In the genomic region with DNA sequence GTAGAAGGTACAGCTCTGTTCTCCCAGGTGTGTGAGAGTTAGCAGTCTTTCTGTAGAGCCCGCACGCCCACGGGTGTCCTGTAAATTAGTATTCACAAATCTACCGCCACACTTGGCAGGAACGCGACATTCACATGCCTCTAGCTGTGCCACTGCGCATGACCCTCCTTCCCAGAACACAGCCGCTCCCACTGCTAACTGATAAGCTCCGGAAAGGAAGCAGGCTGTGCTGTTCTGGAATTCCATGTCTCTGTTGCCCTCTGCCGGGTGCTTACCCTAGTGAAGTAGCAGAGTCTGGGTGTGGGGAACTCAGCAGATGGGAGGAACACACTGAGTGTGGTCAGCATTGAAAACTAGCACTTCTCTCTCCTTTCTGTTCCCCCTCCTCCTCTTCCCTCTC, we compare ENCODE assay signal across 9 mouse cellular contexts. TPM values are rescaled to one million over a fixed set of nuclear protein-coding genes. Genes with fewer than 3 reads are reported as not detected.
DNase-seq lines count a peak whose midpoint lies in the region; ATAC-seq and TF ChIP-seq lines count a peak whose summit lies in the region.
"Had no signal": no experiment of that assay in that cellular context is flagged by ENCODE, and none has a peak within 500 bp of the region (broad histone marks: within the 10 kb centered on the region; RNA-seq: fewer than 3 reads in every experiment).

No protein-coding gene starts in this region.

- H3K4me1 ChIP-seq in heart, embryonic 12.5 days (replicated peaks), result peaks cover 16% of the 10 kb centered on the region; the same call in 1 of the 2 replicates
- H3K4me1 ChIP-seq in kidney, embryonic 15.5 days, result peaks cover 17% of the 10 kb centered on the region
- H3K4me1 ChIP-seq in limb, embryonic 14.5 days (ENCODE audit: control insufficient read depth, insufficient read depth, low read length), result no peaks in the 10 kb centered on the region
- H3K4me1 ChIP-seq in midbrain, embryonic 15.5 days, result 0 out of 2 replicates have a peak, but pooled peaks cover 12% of the 10 kb centered on the region
- 0 out of 2 replicates have a peak, but pooled peaks cover 4% of the 10 kb centered on the region for H3K4me1 ChIP-seq in stomach, embryonic 14.5 days (ENCODE audit: control insufficient read depth, insufficient read depth, low read length)

- peak; percentile 76 for DNase-seq in 3T3-L1 (ENCODE audit: low read depth, low spot score)
- DNase-seq in brain, embryonic 14.5 days (ENCODE audit: low read depth), result peak; percentile 91
- DNase-seq in fibroblast of lung, adult 2 months (ENCODE audit: low read depth), result peak; percentile 58
- peak; percentile 73 for DNase-seq in limb, embryonic 14.5 days (ENCODE audit: low spot score)

- no peaks in the 10 kb centered on the region for H3K36me3 ChIP-seq in heart, embryonic 12.5 days
- no peaks in the 10 kb centered on the region for H3K36me3 ChIP-seq in kidney, embryonic 15.5 days
- no peaks in the 10 kb centered on the region for H3K36me3 ChIP-seq in limb, embryonic 14.5 days (ENCODE audit: control insufficient read depth, insufficient read depth, low read length)
- no peaks in the 10 kb centered on the region for H3K36me3 ChIP-seq in midbrain, embryonic 15.5 days (replicated peaks)
- H3K36me3 ChIP-seq in stomach, embryonic 14.5 days (ENCODE audit: control insufficient read depth, insufficient read depth, low read length), result no peaks in the 10 kb centered on the region
- H3K36me3 ChIP-seq: G1E had no signal

- peak overlapping the region; percentile 67 for H3K4me2 ChIP-seq in heart, embryonic 12.5 days
- peak overlapping the region; percentile 47 for H3K4me2 ChIP-seq in kidney, embryonic 15.5 days
- peak overlapping the region; percentile 25; the same call in 1 of the 2 replicates for H3K4me2 ChIP-seq in limb, embryonic 14.5 days (replicated peaks; ENCODE audit: low read depth, low read length, severe bottlenecking)
- H3K4me2 ChIP-seq in midbrain, embryonic 15.5 days, result peak overlapping the region; percentile 44
- H3K4me2 ChIP-seq in stomach, embryonic 14.5 days (replicated peaks; ENCODE audit: low read depth, low read length), result peak overlapping the region; percentile 26

- H3K9me3 ChIP-seq in heart, embryonic 12.5 days (replicated peaks), result no peaks in the 10 kb centered on the region
- no peaks in the 10 kb centered on the region for H3K9me3 ChIP-seq in kidney, embryonic 15.5 days (replicated peaks)
- no peaks in the 10 kb centered on the region for H3K9me3 ChIP-seq in limb, embryonic 14.5 days (ENCODE audit: control insufficient read depth, low read length)
- H3K9me3 ChIP-seq in midbrain, embryonic 15.5 days, result no peaks in the 10 kb centered on the region
- H3K9me3 ChIP-seq in stomach, embryonic 14.5 days (ENCODE audit: control insufficient read depth, low read depth, low read length), result no peaks in the 10 kb centered on the region
- H3K9me3 ChIP-seq: G1E had no signal

- under 1% methylated on average over 10 of the region's 10 CpGs for WGBS in heart, embryonic 12.5 days
- WGBS in kidney, embryonic 15.5 days, result 4% methylated on average over 10 of the region's 10 CpGs
- WGBS in limb, embryonic 14.5 days, result 8% methylated on average over 10 of the region's 10 CpGs
- WGBS in midbrain, embryonic 15.5 days, result 8% methylated on average over 10 of the region's 10 CpGs
- WGBS in stomach, embryonic 14.5 days, result 6% methylated on average over 10 of the region's 10 CpGs

- peak overlapping the region; percentile 48; the same call in 1 of the 2 replicates for H3K9ac ChIP-seq in heart, embryonic 12.5 days
- H3K9ac ChIP-seq in kidney, embryonic 15.5 days, result no peak overlapping the region
- no peak overlapping the region for H3K9ac ChIP-seq in limb, embryonic 14.5 days (ENCODE audit: low read depth, low read length, severe bottlenecking)
- no peak overlapping the region for H3K9ac ChIP-seq in midbrain, embryonic 15.5 days
- no peak overlapping the region for H3K9ac ChIP-seq in stomach, embryonic 14.5 days (replicated peaks; ENCODE audit: low read depth, low read length)

- peak overlapping the region; percentile 23 for H3K4me3 ChIP-seq in heart, embryonic 12.5 days
- peak overlapping the region; percentile 16 for H3K4me3 ChIP-seq in kidney, embryonic 15.5 days (replicated peaks)
- H3K4me3 ChIP-seq in limb, embryonic 14.5 days (replicated peaks; ENCODE audit: low read length), result 0 out of 2 replicates have a peak overlapping the region, but pooled peaks have one; percentile 2
- peak overlapping the region; percentile 12 for H3K4me3 ChIP-seq in midbrain, embryonic 15.5 days
- no peak overlapping the region for H3K4me3 ChIP-seq in stomach, embryonic 14.5 days (ENCODE audit: low read depth, low read length)

- H3K27ac ChIP-seq in heart, embryonic 12.5 days (ENCODE audit: poor library complexity, severe bottlenecking), result no peak overlapping the region
- H3K27ac ChIP-seq in kidney, embryonic 15.5 days, result no peak overlapping the region
- no peak overlapping the region for H3K27ac ChIP-seq in limb, embryonic 14.5 days (replicated peaks; ENCODE audit: low read depth, low read length)
- H3K27ac ChIP-seq in midbrain, embryonic 15.5 days, result no peak overlapping the region
- H3K27ac ChIP-seq in stomach, embryonic 14.5 days (ENCODE audit: low read length), result no peak overlapping the region

- no peaks in the 10 kb centered on the region for H3K27me3 ChIP-seq in heart, embryonic 12.5 days (replicated peaks)
- no peaks in the 10 kb centered on the region for H3K27me3 ChIP-seq in kidney, embryonic 15.5 days
- no peaks in the 10 kb centered on the region for H3K27me3 ChIP-seq in limb, embryonic 14.5 days (ENCODE audit: control insufficient read depth, insufficient read depth, low read length)
- no peaks in the 10 kb centered on the region for H3K27me3 ChIP-seq in midbrain, embryonic 15.5 days (replicated peaks)
- no peaks in the 10 kb centered on the region for H3K27me3 ChIP-seq in stomach, embryonic 14.5 days (ENCODE audit: control insufficient read depth, insufficient read depth, low read length)

- TF ChIP-seq POLR2A in brain, embryonic 14.5 days (IDR thresholded peaks at IDR 0.05; ENCODE audit: borderline replicate concordance, extremely low read depth, insufficient read depth, insufficient read length, poor library complexity, severe bottlenecking), result no peak
- TF ChIP-seq POLR2A in limb, embryonic 14.5 days (IDR thresholded peaks at IDR 0.05; ENCODE audit: borderline replicate concordance, extremely low read depth, insufficient read depth, insufficient read length), result no peak

- ATAC-seq in heart, embryonic 12.5 days (ENCODE audit: insufficient number of reproducible peaks, low FRiP score), result peak; percentile 88
- peak; percentile 91 for ATAC-seq in kidney, embryonic 15.5 days (replicated peaks; ENCODE audit: low FRiP score)
- ATAC-seq in limb, embryonic 14.5 days (ENCODE audit: low FRiP score, low read depth), result peak; percentile 64; the same call in 1 of the 2 replicates
- peak; percentile 91 for ATAC-seq in midbrain, embryonic 15.5 days (replicated peaks)
- peak; percentile 89 for ATAC-seq in stomach, embryonic 14.5 days (ENCODE audit: insufficient number of reproducible peaks, insufficient read depth, low FRiP score, low read depth)

- peak; percentile 55; the same call in 1 of the 2 replicates for TF ChIP-seq CTCF in brain, embryonic 14.5 days (IDR thresholded peaks at IDR 0.05; ENCODE audit: borderline replicate concordance, extremely low read depth, insufficient read depth, insufficient read length)

RNA-seq across cellular contexts. Expression of a gene that starts 2.1 kb away (rescaled TPM):
- 0.20 and 0.31 TPM in 2 replicates for polyA plus RNA-seq in brain, embryonic 14.5 days (2012; rRNA removed)
- polyA plus RNA-seq in heart, embryonic 12.5 days (2016; fragmentation: Nextera tagmentation; extraction: Ambion mirVana), result not detected in 2 replicates
- not detected in 2 replicates for polyA plus RNA-seq in kidney, embryonic 15.5 days (2015; fragmentation: Nextera tagmentation; extraction: Ambion mirVana)
- polyA plus RNA-seq in limb, embryonic 14.5 days (2012; rRNA removed), result 0.52 and 1.1 TPM in 2 replicates
- 0.33 and 0.85 TPM in 2 replicates for polyA plus RNA-seq in limb, embryonic 14.5 days (2014; fragmentation: Nextera tagmentation; extraction: Ambion mirVana)
- 0.19 and 0.26 TPM in 2 replicates for polyA plus RNA-seq in midbrain, embryonic 15.5 days (2015; fragmentation: Nextera tagmentation; extraction: Ambion mirVana)
- not detected in 2 replicates for polyA plus RNA-seq in stomach, embryonic 14.5 days (2014; fragmentation: Nextera tagmentation; extraction: Ambion mirVana)
- polyA plus RNA-seq: G1E had no signal
